Mouse (Mus musculus): ENCODE results near the gene Ulk3. TPM values are rescaled to one million over a fixed set of nuclear protein-coding genes. Genes with fewer than 3 reads are reported as not detected.

Gene Ulk3
- polyA plus RNA-seq, 1 experiment from 2014 or later = 3.7 TPM

DNA sequence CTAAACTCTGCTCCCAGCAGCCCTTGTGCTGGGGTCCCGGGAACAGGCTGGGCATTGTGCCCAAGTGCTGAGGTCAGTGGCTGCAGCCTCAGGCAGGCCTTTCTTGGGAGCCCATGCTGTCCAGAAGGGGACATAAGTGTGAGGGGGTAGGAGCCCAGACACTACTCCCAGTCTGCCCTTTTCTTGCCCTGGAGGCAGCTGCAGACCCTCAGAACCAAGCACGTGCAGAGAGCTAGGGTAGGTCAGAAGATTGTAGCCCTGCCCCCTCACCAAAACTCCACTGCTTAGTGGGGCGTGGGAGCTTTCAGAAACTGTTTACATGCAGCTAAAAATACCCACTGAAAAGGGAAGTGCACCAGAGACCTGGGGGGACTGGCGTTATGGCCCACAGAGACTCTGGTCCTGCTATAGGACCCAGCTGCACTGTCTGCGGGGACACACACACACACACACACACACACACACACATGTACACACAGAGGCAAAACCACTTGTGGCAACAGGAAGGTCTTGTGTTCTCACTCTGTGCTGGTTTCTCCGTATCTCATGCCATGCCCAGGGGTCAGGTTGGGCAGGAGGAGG lies 48.6 kb downstream of the Ulk3 start:
- H3K36me3 ChIP-seq (replicated peaks; ENCODE audit: insufficient read depth, low read length) = peaks cover 16% of the 10 kb centered on the region
- peak overlapping the region; percentile 88 for H3K27ac ChIP-seq (ENCODE audit: low read depth)
- TF ChIP-seq EP300 (IDR thresholded peaks at IDR 0.05; ENCODE audit: low read depth) (peak; percentile 34; the same call in 1 of the 2 replicates), CTCF (IDR thresholded peaks at IDR 0.05; ENCODE audit: low read depth) (no peak)
- peaks cover 77% of the 10 kb centered on the region for H3K4me1 ChIP-seq (ENCODE audit: insufficient read depth)
- WGBS (ENCODE audit: insufficient replicate concordance) = 7% methylated on average over 6 of the region's 6 CpGs
- no peaks in the 10 kb centered on the region for H3K27me3 ChIP-seq (ENCODE audit: insufficient read depth, low read length)
- H3K4me3 ChIP-seq (ENCODE audit: low read depth, low read length) = no peak overlapping the region
- ATAC-seq (peak; percentile 33), DNase-seq (peak; percentile 67)
- H3K9me3 ChIP-seq (ENCODE audit: low read length) = no peaks in the 10 kb centered on the region
- 0 out of 2 replicates have a peak overlapping the region, but pooled peaks have one; percentile 34 for H3K9ac ChIP-seq (replicated peaks)
- H3K4me2 ChIP-seq (ENCODE audit: low read depth, low read length) = peak overlapping the region; percentile 69

DNA sequence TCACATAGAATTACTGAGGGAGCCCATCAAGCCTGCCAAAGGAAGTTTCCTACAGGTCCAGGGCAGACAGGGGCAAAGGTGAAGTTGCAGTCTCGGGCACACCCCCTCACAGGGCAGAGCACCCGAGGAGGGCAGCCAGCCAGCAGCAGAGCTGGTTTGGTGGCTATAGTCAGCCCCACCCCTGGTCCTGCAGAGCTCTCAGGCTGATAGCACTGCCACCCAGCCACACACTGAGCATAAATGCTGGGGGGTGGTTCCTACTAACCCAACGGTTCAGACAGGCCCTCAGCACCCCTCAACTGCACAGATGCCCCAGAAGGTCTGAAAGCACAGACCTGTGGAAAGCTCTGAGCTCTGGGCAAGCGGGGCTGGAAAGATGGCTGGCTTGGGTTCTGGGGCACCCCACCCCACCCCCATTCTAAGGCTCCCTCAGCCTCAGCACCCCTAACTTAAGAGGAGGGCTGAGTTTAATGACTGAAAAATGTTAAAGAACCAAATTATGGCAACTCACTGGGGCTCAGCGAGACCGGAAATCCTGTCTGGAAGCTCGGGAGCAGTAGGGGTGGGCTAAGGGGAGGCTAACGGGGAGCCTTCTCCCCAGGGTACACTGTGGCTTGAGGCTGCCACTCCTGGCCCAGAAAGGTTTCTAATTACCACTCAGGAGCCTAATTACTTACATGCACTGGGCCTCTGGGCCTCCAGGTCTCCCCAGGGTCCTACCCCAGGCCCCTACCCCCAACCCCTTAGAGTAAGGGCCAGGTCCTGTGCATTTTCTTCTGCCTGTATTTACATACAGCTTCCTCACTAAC lies 49.6 kb downstream of the Ulk3 start:
- H3K36me3 ChIP-seq (replicated peaks; ENCODE audit: insufficient read depth, low read length) = peaks cover 12% of the 10 kb centered on the region
- no peak for TF ChIP-seq CTCF (IDR thresholded peaks at IDR 0.05; ENCODE audit: low read depth)
- no peak for TF ChIP-seq EP300 (IDR thresholded peaks at IDR 0.05; ENCODE audit: low read depth)
- H3K27me3 ChIP-seq (ENCODE audit: insufficient read depth, low read length) = no peaks in the 10 kb centered on the region
- peak overlapping the region; percentile 9; the same call in 1 of the 2 replicates for H3K4me3 ChIP-seq (ENCODE audit: low read depth, low read length)
- peak; percentile 73 for ATAC-seq
- 14% methylated on average over 8 of the region's 8 CpGs for WGBS (ENCODE audit: insufficient replicate concordance)
- DNase-seq = peak; percentile 85
- peak overlapping the region; percentile 69 for H3K4me2 ChIP-seq (ENCODE audit: low read depth, low read length)
- H3K9me3 ChIP-seq (ENCODE audit: low read length) = no peaks in the 10 kb centered on the region
- H3K4me1 ChIP-seq (ENCODE audit: insufficient read depth) = peaks cover 85% of the 10 kb centered on the region
- H3K9ac ChIP-seq (replicated peaks) = peak overlapping the region; percentile 54
- peak overlapping the region; percentile 88 for H3K27ac ChIP-seq (ENCODE audit: low read depth)

DNA sequence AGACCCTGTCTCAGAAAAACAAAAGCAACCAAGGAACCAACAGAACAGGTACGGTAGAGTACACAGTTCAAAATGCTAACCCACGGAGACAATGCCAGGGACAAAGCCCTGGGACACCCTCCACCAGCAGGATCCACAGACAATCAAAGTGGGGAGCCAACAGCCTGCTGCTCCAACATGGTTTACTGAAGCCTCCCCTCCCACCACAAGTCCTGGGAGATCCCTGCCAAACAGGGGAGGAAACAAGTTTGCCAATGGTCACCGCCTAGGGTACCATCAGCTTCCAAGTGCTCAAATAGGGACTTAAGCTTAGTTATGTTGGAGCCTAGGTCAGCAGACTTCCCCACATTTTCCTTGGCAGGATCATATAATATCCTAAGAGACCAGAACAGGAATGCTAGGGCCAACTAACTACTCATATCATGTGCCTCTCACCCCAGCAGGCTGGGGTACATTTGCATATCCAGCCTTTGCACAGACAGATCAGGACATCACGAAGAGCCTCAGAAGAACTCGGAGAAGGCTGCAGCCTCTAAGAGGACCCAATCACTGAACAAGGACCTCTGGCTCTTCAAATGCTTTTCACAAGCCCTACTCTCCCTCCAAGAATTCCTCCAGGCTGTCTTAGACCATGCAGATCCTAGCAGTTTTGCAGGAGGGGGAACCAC lies 50.5 kb downstream of the Ulk3 start:
- H3K4me2 ChIP-seq (ENCODE audit: low read depth, low read length) = peak overlapping the region; percentile 69
- H3K9me3 ChIP-seq (ENCODE audit: low read length) = no peaks in the 10 kb centered on the region
- no peak for TF ChIP-seq CTCF (IDR thresholded peaks at IDR 0.05; ENCODE audit: low read depth)
- no peak for TF ChIP-seq EP300 (IDR thresholded peaks at IDR 0.05; ENCODE audit: low read depth)
- H3K4me1 ChIP-seq (ENCODE audit: insufficient read depth) = peaks cover 84% of the 10 kb centered on the region
- peak overlapping the region; percentile 13 for H3K4me3 ChIP-seq (ENCODE audit: low read depth, low read length)
- H3K27me3 ChIP-seq (ENCODE audit: insufficient read depth, low read length) = no peaks in the 10 kb centered on the region
- H3K27ac ChIP-seq (ENCODE audit: low read depth) = peak overlapping the region; percentile 88
- H3K9ac ChIP-seq (replicated peaks) = peak overlapping the region; percentile 54
- H3K36me3 ChIP-seq (replicated peaks; ENCODE audit: insufficient read depth, low read length) = peaks cover 6% of the 10 kb centered on the region
- 42% methylated on average over 5 of the region's 5 CpGs for WGBS (ENCODE audit: insufficient replicate concordance)
- no peak for DNase-seq
- ATAC-seq = no peak

DNA sequence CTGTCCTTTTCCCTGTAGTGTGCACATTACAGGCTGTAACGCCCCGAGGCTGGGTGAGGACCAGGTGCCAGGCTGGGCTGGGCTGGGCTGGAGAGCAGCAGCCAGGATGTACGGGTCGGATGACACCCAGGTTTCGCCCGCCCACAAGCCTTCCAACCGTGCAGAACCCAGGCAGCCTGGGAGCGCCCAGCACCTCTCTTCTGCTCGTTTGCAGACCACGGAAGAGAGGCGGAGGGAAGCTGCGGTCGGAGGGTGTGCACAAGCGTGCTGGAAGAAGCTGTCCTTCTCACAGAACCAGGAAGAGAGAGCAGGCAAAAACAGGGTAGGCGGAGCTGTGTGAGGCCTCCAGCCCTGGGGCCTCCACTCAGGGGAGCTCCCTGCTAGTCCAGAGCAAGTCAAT lies 51.1 kb downstream of the Ulk3 start:
- Histone ChIP-seq H3K27ac (ENCODE audit: low read depth) (peak overlapping the region; percentile 88), H3K4me1 (ENCODE audit: insufficient read depth) (peaks cover 80% of the 10 kb centered on the region), H3K4me2 (ENCODE audit: low read depth, low read length) (peak overlapping the region; percentile 69), H3K4me3 (ENCODE audit: low read depth, low read length) (peak overlapping the region; percentile 13), H3K9ac (replicated peaks) (peak overlapping the region; percentile 54), H3K27me3 (ENCODE audit: insufficient read depth, low read length) (no peaks in the 10 kb centered on the region), H3K9me3 (ENCODE audit: low read length) (no peaks in the 10 kb centered on the region), H3K36me3 (replicated peaks; ENCODE audit: insufficient read depth, low read length) (peaks cover 4% of the 10 kb centered on the region)
- peak; percentile 85 for DNase-seq
- peak; percentile 44 for ATAC-seq
- 10% methylated on average over 15 of the region's 15 CpGs for WGBS (ENCODE audit: insufficient replicate concordance)
- TF ChIP-seq EP300 (IDR thresholded peaks at IDR 0.05; ENCODE audit: low read depth) (peak; percentile 10; the same call in 1 of the 2 replicates), CTCF (IDR thresholded peaks at IDR 0.05; ENCODE audit: low read depth) (no peak)

DNA sequence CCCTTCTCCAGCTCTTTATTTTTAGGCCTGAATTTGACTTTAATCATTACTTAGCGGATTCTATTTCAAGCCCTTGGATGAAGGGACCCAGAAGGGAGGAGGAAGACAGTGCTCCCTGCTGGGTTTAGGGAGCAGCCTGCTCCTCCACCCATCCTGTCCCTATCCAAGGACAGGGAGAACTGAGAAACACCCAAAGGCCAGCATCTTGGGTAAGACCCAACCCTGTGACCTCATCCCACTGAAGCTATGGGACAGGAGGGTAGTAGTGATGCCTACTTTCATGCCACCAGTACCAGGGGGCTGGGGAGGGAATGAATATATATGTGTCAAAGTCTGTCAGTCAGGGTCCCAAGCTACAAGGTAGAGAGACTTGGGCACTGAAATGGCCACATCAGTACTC lies 51.8 kb downstream of the Ulk3 start:
- H3K9me3 ChIP-seq (ENCODE audit: low read length) = no peaks in the 10 kb centered on the region
- no peak overlapping the region for H3K4me3 ChIP-seq (ENCODE audit: low read depth, low read length)
- H3K9ac ChIP-seq (replicated peaks) = peak overlapping the region; percentile 52
- TF ChIP-seq CTCF (IDR thresholded peaks at IDR 0.05; ENCODE audit: low read depth) = no peak
- no peak for TF ChIP-seq EP300 (IDR thresholded peaks at IDR 0.05; ENCODE audit: low read depth)
- no peak for ATAC-seq
- DNase-seq = no peak
- peak overlapping the region; percentile 69 for H3K4me2 ChIP-seq (ENCODE audit: low read depth, low read length)
- H3K4me1 ChIP-seq (ENCODE audit: insufficient read depth) = peaks cover 84% of the 10 kb centered on the region
- 71% methylated on average over 1 of the region's 1 CpGs for WGBS (ENCODE audit: insufficient replicate concordance)
- H3K36me3 ChIP-seq (replicated peaks; ENCODE audit: insufficient read depth, low read length) = peaks cover 4% of the 10 kb centered on the region
- peak overlapping the region; percentile 88 for H3K27ac ChIP-seq (ENCODE audit: low read depth)
- H3K27me3 ChIP-seq (ENCODE audit: insufficient read depth, low read length) = no peaks in the 10 kb centered on the region
